Mouse (Mus musculus) embryonic facial prominence, embryonic 13.5 days (tissue): ENCODE data around the gene Cadm1. TPM values are rescaled to one million over a fixed set of nuclear protein-coding genes. Genes with fewer than 3 reads are reported as not detected.

Experiments
- ATAC-seq: fragments of 200-750 bp; cut with Nextera tagmentation; 2 replicates; pipeline ENCODE4 v1.8.0; 2017; ENCODE audit warnings: low read depth; ENCODE audit not compliant: insufficient number of reproducible peaks, insufficient read depth, low FRiP score, low TSS enrichment
- H3K27ac ChIP-seq: fragments of 300-500 bp; sonication (generic); 2 replicates; pipeline ENCODE4 v1.5.1; 2015; ENCODE audit warnings: moderate library complexity, mild to moderate bottlenecking, inconsistent platforms
- H3K27me3 ChIP-seq: fragments of 300-500 bp; sonication (generic); 2 replicates; pipeline ENCODE4 v1.6.1; 2015; ENCODE audit warnings: mild to moderate bottlenecking, inconsistent platforms
- H3K36me3 ChIP-seq: fragments of 300-500 bp; sonication (generic); 2 replicates; pipeline ENCODE4 v1.6.1; 2015; ENCODE audit warnings: mild to moderate bottlenecking, inconsistent platforms
- H3K4me1 ChIP-seq: fragments of 300-500 bp; sonication (generic); 2 replicates; pipeline ENCODE4 v1.6.1; 2015; ENCODE audit warnings: inconsistent platforms
- H3K4me2 ChIP-seq: fragments of 300-500 bp; sonication (generic); 2 replicates; pipeline ENCODE4 v1.6.1; 2015; ENCODE audit warnings: moderate library complexity, mild to moderate bottlenecking, inconsistent platforms
- H3K4me3 ChIP-seq: fragments of 300-500 bp; sonication (generic); 2 replicates; pipeline ENCODE4 v1.5.1; 2015; ENCODE audit warnings: mild to moderate bottlenecking, inconsistent platforms
- H3K9ac ChIP-seq: fragments of 300-500 bp; sonication (generic); 2 replicates; pipeline ENCODE4 v1.6.1; 2015; ENCODE audit warnings: mild to moderate bottlenecking, inconsistent platforms
- H3K9me3 ChIP-seq: fragments of 300-500 bp; sonication (generic); 2 replicates; pipeline ENCODE4 v1.6.1; 2016; ENCODE audit warnings: inconsistent platforms
- WGBS: fragments of 180-500 bp; shearing (Covaris S2); methylation state at CpG from one replicate; pipeline ENCODE4 v1.1.7; 2015; ENCODE audit warnings: mixed read lengths; 5-methylcytosine and 5-hydroxymethylcytosine counted together
- polyA plus RNA-seq: library from polyadenylated mRNA; unstranded; fragments of >200 nt; fragmentation: Nextera tagmentation; extraction: Ambion mirVana; gene quantifications from 2 replicates; pipeline ENCODE4 v1.2.1, GENCODE M21; 2015

Cadm1 gene
- polyA plus RNA-seq, 1 experiment from 2014 or later = 53.0 TPM

GRCm38 (mm10) chr9:47529182-47529581 is 791 bp upstream of the Cadm1 start:
- Histone ChIP-seq H3K27ac (peak overlapping the region; percentile 83), H3K9me3 (no peaks in the 10 kb centered on the region), H3K4me1 (peaks cover 27% of the 10 kb centered on the region), H3K4me3 (peak overlapping the region; percentile 73), H3K27me3 (peaks cover 28% of the 10 kb centered on the region), H3K4me2 (peak overlapping the region; percentile 94), H3K9ac (peak overlapping the region; percentile 74), H3K36me3 (no peaks in the 10 kb centered on the region)
- no peak for ATAC-seq
- WGBS = 4% methylated on average over 11 of the region's 11 CpGs

- Histone ChIP-seq H3K9me3 (no peaks in the 10 kb centered on the region), H3K4me2 (peak overlapping the region; percentile 94), H3K36me3 (no peaks in the 10 kb centered on the region), H3K4me3 (peak overlapping the region; percentile 73), H3K4me1 (peaks cover 27% of the 10 kb centered on the region), H3K27ac (peak overlapping the region; percentile 64), H3K27me3 (peaks cover 33% of the 10 kb centered on the region), H3K9ac (peak overlapping the region; percentile 84)
- 0 out of 2 replicates have a peak, but pooled peaks have one; percentile 48 for ATAC-seq
- under 1% methylated on average over 30 of the region's 30 CpGs for WGBS
Measured at GRCm38 (mm10) chr9:47530544-47530921, 560 bp downstream of the Cadm1 start.

- no peak for ATAC-seq
- peaks cover 27% of the 10 kb centered on the region for H3K4me1 ChIP-seq
- peaks cover 33% of the 10 kb centered on the region for H3K27me3 ChIP-seq
- H3K9ac ChIP-seq = peak overlapping the region; percentile 84
- no peaks in the 10 kb centered on the region for H3K9me3 ChIP-seq
- peak overlapping the region; percentile 94 for H3K4me2 ChIP-seq
- H3K27ac ChIP-seq = peak overlapping the region; percentile 64
- no peaks in the 10 kb centered on the region for H3K36me3 ChIP-seq
- H3K4me3 ChIP-seq = peak overlapping the region; percentile 73
- WGBS = under 1% methylated on average over 109 of the region's 110 CpGs
Measured at GRCm38 (mm10) chr9:47530922-47531850, 1.2 kb downstream of the Cadm1 start.

GRCm38 (mm10) chr9:47532215-47532865 is 2.4 kb downstream of the Cadm1 start:
- Histone ChIP-seq H3K9ac (peak overlapping the region; percentile 84), H3K4me3 (peak overlapping the region; percentile 73), H3K36me3 (no peaks in the 10 kb centered on the region), H3K4me1 (peaks cover 27% of the 10 kb centered on the region), H3K27me3 (peaks cover 31% of the 10 kb centered on the region), H3K27ac (no peak overlapping the region), H3K9me3 (no peaks in the 10 kb centered on the region), H3K4me2 (peak overlapping the region; percentile 94)
- ATAC-seq = no peak
- WGBS = 1% methylated on average over 20 of the region's 20 CpGs

- no peak overlapping the region for H3K27ac ChIP-seq
Measured at GRCm38 (mm10) chr9:47533461-47533860, 3.5 kb downstream of the Cadm1 start.

GRCm38 (mm10) chr9:47534573-47535475 is 4.9 kb downstream of the Cadm1 start:
- Histone ChIP-seq H3K27ac (no peak overlapping the region), H3K36me3 (no peaks in the 10 kb centered on the region), H3K9me3 (no peaks in the 10 kb centered on the region), H3K9ac (no peak overlapping the region), H3K27me3 (peaks cover 30% of the 10 kb centered on the region), H3K4me2 (no peak overlapping the region), H3K4me3 (no peak overlapping the region), H3K4me1 (peaks cover 32% of the 10 kb centered on the region)
- 82% methylated on average over 11 of the region's 11 CpGs for WGBS
- ATAC-seq = no peak

More at GRCm38 (mm10) chr9:47533461-47533860, 3.5 kb downstream of the Cadm1 start:
- Histone ChIP-seq H3K4me2 (peak overlapping the region; percentile 94), H3K4me1 (peaks cover 34% of the 10 kb centered on the region), H3K27me3 (peaks cover 29% of the 10 kb centered on the region), H3K4me3 (peak overlapping the region; percentile 73), H3K9me3 (no peaks in the 10 kb centered on the region), H3K9ac (no peak overlapping the region), H3K36me3 (no peaks in the 10 kb centered on the region)
- WGBS = 18% methylated on average over 8 of the region's 8 CpGs
- no peak for ATAC-seq

- ATAC-seq = no peak
- H3K27me3 ChIP-seq = peaks cover 17% of the 10 kb centered on the region; the same call in 1 of the 2 replicates
- peak overlapping the region; percentile 52 for H3K4me2 ChIP-seq
- H3K9ac ChIP-seq = 0 out of 2 replicates have a peak overlapping the region, but pooled peaks have one; percentile 44
- H3K27ac ChIP-seq = no peak overlapping the region
- peaks cover 6% of the 10 kb centered on the region; the same call in 1 of the 2 replicates for H3K36me3 ChIP-seq
- H3K9me3 ChIP-seq = no peaks in the 10 kb centered on the region
- WGBS = 34% methylated on average over 7 of the region's 7 CpGs
- peak overlapping the region; percentile 19; the same call in 1 of the 2 replicates for H3K4me3 ChIP-seq
- peaks cover 29% of the 10 kb centered on the region for H3K4me1 ChIP-seq
Measured at GRCm38 (mm10) chr9:47545245-47545644, 15.3 kb downstream of the Cadm1 start.

- Histone ChIP-seq H3K4me3 (peak overlapping the region; percentile 19), H3K9ac (0 out of 2 replicates have a peak overlapping the region, but pooled peaks have one; percentile 44), H3K4me2 (peak overlapping the region; percentile 52), H3K36me3 (peaks cover 6% of the 10 kb centered on the region; the same call in 1 of the 2 replicates), H3K27me3 (peaks cover 17% of the 10 kb centered on the region; the same call in 1 of the 2 replicates), H3K9me3 (no peaks in the 10 kb centered on the region), H3K27ac (no peak overlapping the region), H3K4me1 (peaks cover 29% of the 10 kb centered on the region)
- 9% methylated on average over 12 of the region's 12 CpGs for WGBS
- ATAC-seq = no peak
Measured at GRCm38 (mm10) chr9:47545667-47546066, 15.7 kb downstream of the Cadm1 start.

- 91% methylated on average over 12 of the region's 12 CpGs for WGBS
- no peak overlapping the region for H3K27ac ChIP-seq
- ATAC-seq = no peak
- peaks cover 29% of the 10 kb centered on the region for H3K4me1 ChIP-seq
- no peaks in the 10 kb centered on the region for H3K9me3 ChIP-seq
- H3K4me2 ChIP-seq = no peak overlapping the region
- peaks cover 6% of the 10 kb centered on the region; the same call in 1 of the 2 replicates for H3K27me3 ChIP-seq
- no peak overlapping the region for H3K9ac ChIP-seq
- H3K4me3 ChIP-seq = no peak overlapping the region
- peaks cover 6% of the 10 kb centered on the region; the same call in 1 of the 2 replicates for H3K36me3 ChIP-seq
Measured at GRCm38 (mm10) chr9:47548402-47548801, 18.4 kb downstream of the Cadm1 start.

- Histone ChIP-seq H3K36me3 (peaks cover 6% of the 10 kb centered on the region; the same call in 1 of the 2 replicates), H3K27me3 (peaks cover 6% of the 10 kb centered on the region; the same call in 1 of the 2 replicates), H3K9ac (no peak overlapping the region), H3K9me3 (no peaks in the 10 kb centered on the region), H3K27ac (no peak overlapping the region), H3K4me2 (no peak overlapping the region), H3K4me3 (no peak overlapping the region), H3K4me1 (peaks cover 26% of the 10 kb centered on the region)
- WGBS = 92% methylated on average over 5 of the region's 5 CpGs
- ATAC-seq = no peak
Measured at GRCm38 (mm10) chr9:47548916-47549315, 18.9 kb downstream of the Cadm1 start.
